Mouse (Mus musculus): ENCODE results near the gene Timm8a2. TPM values are rescaled to one million over a fixed set of nuclear protein-coding genes. Genes with fewer than 3 reads are reported as not detected.

Timm8a2 gene
- under 1 TPM in 1 of 2 experiments, not detected in 1; 0.40 TPM for total RNA-seq (2021)

DNA sequence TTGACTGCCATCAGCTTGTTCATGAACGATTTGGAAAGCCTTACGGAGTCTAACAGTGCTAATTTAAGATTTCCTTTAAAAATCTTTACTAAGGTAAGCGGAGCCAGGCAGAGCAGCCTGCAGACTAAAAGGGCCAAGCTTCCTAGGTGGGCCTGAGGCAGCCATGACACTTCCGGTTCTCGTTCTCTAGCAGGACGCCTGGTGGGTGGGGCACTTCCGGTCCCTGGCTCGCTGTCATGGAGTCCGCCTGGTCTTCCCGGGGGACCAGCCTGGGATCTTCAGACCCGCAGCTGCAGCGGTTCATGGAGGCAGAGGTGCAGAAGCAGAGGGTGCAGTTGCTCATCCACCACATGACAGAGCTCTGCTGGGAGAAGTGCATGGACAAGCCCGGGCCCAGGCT, at the start of gene Timm8a2:
Gene Timm8a2 (plus strand): TSS at position 224 of the 400 bp plus-strand sequence.
- no peak for DNase-seq

DNA sequence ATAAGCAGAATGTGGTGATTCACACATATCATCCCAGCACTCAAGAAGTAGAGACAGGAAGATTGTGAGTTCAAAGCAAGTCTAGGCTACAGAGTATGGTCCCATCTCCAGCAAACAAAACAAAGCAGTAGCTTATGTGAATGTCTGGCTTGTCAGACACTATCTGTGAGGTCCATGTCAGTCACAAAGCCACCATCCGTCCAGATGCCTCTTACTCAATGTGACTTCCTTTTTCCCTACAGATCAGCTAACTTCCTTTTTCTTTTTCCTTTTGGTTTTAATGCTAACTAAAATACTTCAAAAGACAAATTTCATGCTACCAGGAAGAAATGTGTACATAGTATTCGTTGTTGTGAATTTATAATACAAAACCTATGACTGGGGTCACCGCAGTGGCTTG, 49.0 kb upstream of the Timm8a2 start:
- no peak for DNase-seq

- no peak for DNase-seq
Measured at GRCm38 (mm10) chr14:121986028-121986427, 48.4 kb upstream of the Timm8a2 start.

- DNase-seq = no peak
Measured at GRCm38 (mm10) chr14:121987287-121987686, 47.2 kb upstream of the Timm8a2 start.

GRCm38 (mm10) chr14:121987691-121988090, 46.8 kb upstream of the Timm8a2 start:
- no peak for DNase-seq

DNA sequence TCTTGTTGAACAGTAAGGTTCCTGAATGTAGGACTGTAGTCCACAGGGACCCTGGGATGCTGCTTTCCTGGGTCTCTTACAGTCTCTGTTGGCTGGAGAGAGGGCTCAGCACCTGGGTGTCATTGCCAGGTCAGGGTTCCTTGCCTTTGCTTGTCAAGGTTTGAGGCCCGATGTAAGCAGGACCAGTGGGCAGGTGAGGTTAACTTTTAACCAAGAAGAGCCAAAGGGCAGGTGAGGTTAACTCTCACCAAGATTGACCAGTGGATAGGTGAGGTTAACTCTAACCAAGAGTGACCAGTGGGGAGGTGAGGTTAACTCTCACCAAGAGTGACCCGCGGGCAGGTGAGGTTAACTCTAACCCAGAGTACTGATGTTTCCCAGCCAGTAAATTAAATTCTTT, 45.1 kb upstream of the Timm8a2 start:
- no peak for DNase-seq

DNA sequence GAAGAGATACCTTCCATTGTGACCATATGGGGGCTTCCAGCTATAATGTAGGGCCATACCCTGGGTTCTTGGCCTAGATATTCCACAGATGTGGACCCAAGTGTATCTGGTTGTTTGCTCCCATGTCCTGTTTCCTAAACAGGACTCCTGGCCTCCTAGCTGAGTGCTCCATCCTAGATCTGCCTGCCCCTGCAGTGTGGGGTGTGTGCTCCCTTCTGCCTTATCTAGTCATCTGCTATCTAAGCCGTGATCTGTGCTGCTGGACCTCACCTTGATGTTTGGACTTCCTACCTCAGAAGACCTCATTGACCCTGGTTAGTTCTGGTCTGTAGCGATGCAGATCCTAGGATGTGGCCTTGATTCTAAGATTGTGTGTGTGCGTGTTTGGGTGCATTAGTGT, 44.6 kb upstream of the Timm8a2 start:
- no peak for DNase-seq

- DNase-seq = no peak
Measured at GRCm38 (mm10) chr14:121990897-121991296, 43.6 kb upstream of the Timm8a2 start.

DNA sequence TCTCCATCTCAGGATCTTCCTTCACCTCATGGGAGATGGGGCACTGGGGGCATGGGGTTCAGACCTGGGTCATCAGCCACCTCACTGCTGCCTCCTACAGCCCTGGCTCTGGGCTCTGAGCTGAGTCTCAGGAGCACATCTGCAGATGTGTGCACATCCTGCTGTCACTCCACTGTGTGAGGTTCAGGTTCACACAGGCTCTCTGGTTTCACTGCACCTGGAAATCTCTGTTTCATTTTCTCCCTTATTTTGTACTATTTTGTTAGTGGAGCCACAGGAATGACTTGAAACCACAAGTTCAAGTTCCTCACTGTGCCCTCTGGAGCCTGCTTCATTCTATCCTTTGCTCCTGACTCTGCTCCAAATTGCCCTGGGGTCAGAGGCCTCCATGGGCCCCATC, 42.6 kb upstream of the Timm8a2 start:
- no peak for DNase-seq

GRCm38 (mm10) chr14:121992395-121993280, 41.8 kb upstream of the Timm8a2 start:
- DNase-seq = no peak

GRCm38 (mm10) chr14:121993616-121994015, 40.9 kb upstream of the Timm8a2 start:
- DNase-seq = no peak

DNA sequence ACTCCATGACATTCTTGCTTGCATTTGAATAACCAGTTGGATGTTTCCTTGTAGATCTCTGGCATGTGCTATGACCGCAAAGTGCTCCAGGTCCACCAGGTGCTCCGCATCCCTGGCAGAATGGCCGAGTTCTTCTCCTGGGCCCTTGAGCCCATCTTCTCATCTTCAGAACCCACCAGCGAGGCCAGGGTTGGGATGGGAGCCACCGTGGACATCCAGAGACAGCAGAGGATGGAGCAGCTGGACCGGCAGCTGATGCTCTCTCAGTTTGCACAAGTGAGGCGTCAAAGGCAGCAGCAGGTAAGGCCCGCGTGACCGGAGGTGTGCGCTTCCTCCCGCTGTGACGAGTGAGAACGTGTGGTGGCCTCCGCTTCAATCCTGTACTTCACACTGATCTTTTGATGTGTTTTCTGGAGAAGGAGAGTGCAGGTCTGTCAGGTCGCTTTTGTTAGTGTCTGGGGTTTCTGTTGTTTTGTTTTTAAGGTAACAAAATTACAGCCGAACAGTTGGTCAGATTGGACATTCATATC, 40.2 kb upstream of the Timm8a2 start:
- no peak for DNase-seq

DNA sequence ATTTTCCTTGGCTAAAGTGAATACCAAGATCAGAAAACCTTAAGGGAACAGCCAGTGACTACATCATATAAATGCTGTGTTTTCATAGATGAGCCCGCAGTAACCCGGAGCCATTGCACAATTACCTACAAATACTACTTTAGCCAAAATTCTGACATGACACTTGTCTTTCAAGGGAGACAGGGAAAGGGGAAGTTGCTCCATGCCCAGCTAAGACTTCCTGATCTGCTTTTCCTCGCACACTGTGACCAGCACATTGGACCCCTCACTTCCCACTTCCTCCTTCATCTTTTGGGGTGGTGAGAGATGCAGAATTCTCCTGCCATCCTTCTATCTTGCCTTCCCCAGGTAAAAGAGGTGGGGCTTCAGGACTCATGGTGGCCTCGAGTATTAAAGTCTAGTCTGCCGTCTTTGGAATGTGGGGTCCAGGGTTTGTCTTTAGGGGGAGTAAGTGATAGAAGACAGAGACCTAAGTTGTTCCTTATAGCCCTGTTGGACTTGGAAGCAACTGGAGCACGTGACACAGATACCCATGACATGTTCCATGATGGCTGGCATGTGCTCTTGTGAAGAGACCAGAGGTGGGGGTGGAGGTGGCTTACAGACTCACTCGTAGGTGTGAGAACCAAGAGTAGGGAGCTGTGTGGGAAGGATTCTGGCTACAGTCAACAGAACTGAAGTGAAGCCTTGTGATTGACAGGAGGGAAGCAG, 39.5 kb upstream of the Timm8a2 start:
- no peak for DNase-seq

DNA sequence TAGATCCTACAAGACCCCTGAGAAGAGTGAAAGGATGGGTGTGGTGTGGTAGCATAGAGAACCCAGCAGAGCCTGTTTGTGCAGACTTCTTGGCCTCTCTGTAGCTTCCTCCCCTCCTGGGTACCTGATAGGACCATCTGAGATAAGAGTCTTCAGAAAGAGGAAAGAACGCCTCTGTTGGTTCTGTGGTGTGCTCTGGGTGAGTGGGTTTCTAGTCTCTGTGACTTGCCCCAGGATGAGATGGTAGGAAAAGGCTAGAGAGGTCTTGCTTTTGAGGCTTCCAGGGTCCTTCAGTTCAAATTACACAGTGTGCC, 39.0 kb upstream of the Timm8a2 start:
- no peak for DNase-seq

- DNase-seq = peak in 1 of 2 experiments; percentile 15
Measured at GRCm38 (mm10) chr14:121996786-121997185, 37.7 kb upstream of the Timm8a2 start.

DNA sequence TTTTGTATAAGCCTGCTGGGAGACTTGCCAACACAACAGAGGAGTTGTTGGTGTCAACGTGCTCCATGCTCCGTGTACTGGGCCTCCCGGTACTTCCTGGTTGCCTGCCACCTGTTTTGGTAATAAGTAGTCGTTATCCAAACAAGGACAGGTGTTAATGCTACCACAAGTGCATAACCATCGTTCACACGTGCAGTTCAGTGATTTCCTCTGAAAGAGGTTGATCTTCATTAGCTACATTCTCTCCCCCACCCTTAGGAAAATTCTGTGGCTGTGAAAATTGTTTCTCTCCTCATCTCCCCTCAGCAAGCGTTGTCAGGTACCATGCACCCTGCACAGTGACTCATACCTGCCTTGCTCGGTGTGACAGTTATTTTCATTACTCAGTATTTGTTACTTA, 35.0 kb upstream of the Timm8a2 start:
- no peak for DNase-seq

DNA sequence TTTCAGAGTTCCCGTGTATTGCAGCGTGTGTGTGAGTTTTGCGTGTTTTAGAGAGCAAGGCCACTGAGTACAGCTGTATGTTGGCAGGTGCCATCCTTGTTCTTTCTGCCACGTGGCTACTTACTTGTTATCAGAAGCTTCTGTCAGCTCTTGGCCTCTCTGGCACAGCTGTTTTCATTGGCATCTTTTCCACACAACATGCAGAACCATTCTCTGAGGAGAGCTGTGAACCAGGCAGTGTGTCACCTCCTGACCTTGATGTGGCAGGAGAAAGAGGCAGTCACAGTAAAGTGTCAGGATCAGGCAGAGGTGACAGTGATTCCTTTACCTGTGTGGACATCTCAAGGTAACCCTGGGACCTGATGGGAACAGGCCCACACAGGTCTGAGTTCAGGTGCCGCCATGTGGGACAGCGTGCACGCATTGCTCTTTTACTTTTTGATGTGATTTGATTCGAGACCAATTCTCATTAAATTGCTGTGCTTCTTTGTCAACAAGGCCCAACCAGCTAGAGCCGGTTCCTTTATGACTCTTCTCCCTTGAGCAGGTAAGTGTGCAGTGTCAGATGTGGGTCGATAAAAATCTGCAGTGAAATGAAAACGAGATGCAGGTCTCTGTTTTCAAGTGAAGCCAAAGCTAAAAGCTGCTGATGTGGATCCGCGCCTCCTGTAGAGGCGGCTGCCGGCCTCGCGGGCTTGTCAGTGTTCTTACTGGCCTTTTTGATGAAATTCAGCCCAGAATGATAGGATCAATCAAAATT, 33.9 kb upstream of the Timm8a2 start:
- no peak for DNase-seq

DNA sequence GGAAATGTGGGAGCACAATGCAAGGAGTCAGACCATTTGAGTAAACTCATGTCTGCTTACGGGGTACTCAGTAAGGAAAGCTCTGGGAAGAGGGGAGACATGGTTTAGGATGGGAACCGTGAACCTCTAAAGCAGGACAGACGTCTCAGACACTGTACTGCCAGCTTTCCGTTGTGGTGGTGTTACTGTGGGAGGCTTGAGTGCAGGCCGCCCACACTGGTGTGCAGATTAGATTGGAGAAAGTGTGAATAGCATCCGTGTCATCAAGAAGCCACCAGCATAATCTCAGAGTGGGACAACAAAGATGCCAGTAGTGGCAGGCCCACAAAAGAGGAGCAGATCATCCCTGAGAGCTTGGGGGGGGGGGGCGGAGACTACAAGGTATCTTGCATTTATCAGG, 32.2 kb upstream of the Timm8a2 start:
- DNase-seq = no peak

GRCm38 (mm10) chr14:122003812-122004211, 30.7 kb upstream of the Timm8a2 start:
- DNase-seq = no peak

DNA sequence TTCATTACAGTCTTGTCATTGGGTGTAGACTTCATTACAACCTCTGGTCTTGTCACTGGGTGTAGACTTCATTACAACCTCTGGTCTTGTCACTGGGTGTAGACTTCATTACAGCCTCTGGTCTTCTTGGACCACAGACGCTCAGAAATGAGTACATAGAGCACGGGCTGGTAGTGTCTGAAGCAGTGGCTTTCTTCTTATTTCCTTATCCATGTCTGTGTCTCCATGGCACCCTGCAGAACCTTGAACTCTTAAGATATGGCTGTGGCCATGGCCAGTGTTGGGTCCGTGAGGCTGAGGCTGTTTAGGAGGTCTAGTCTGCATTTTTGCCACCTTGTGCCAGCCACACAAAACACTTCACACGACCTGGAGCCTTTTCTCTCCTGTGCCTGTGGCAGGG, 26.2 kb upstream of the Timm8a2 start:
- DNase-seq = no peak

GRCm38 (mm10) chr14:122009502-122009901, 25.0 kb upstream of the Timm8a2 start:
- no peak for DNase-seq

DNA sequence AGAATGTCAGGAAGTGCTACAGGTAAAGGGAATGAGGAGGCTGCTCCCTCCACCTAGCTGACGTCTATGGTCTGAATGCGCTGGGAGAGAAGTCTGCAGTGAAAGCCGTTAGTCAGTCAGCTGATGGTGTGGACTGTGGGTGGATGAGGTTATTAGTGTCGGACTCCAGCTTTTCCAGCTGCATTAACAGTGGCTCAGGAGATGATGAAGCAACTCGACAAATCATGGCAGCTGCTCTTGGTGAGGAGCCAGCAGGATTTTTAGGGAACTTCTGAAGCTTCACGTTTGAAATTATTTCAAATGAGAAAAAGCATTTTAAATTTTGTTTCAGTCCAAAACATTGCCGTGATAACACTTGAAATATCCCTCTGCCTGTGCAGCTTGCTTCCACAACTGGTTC, 24.2 kb upstream of the Timm8a2 start:
- no peak for DNase-seq

DNA sequence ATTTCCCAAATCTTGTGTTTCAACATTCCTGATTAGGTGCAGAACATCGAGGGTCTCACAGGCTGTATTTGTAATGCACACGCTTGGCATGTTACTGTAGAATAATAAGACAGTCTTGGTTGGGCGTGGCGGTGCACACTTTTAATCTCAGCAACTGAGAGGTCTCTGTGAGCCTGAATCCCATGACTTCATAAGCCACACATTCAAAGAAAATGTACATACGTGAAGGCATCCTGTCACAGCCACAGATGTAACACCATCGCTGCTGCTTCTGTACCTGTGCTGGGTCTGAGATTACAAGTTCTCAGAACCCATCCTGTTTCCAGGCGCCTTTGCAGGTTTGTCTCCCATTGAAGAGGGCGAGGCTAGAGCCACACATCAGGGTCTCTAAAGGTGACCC, 22.7 kb upstream of the Timm8a2 start:
- no peak for DNase-seq
